Mouse (Mus musculus): ENCODE results near the gene 6430531B16Rik. TPM values are rescaled to one million over a fixed set of nuclear protein-coding genes. Genes with fewer than 3 reads are reported as not detected.

The 6430531B16Rik gene
- total and polyA plus RNA-seq, 3 experiments, result 0.13 TPM; not detected in 2

DNA sequence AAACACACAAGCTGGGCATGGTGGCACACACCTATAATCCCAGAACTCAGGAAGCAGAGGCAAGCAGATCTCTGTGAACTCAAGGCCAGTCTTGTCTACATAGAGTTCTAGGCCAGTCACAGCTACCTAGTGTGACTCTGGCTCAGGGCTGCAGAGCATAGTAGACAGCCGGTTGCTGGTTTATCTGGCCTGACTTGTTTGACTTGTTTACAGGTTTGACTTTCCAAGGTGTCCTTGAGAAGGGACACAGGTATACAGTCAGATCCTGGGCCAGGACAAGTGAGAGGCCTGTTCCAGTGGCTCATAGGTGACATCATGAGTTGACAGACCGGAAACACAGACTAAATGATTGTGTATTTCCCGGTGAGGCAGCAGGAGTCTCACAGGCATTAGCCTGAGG lies 41.4 kb downstream of the 6430531B16Rik start:
- no peaks in the 10 kb centered on the region for H3K4me1 ChIP-seq (ENCODE audit: control insufficient read depth in 1 of 2, insufficient read depth in 2 of 2, low read length in 2 of 2)
- H3K9ac ChIP-seq (ENCODE audit: control insufficient read depth, low read depth, low read length, poor library complexity, severe bottlenecking), result no peak overlapping the region
- H3K4me3 ChIP-seq (ENCODE audit: control insufficient read depth in 1 of 2, insufficient read depth in 1 of 2, low read depth in 2 of 2, low read length in 2 of 2), result no peak overlapping the region

DNA sequence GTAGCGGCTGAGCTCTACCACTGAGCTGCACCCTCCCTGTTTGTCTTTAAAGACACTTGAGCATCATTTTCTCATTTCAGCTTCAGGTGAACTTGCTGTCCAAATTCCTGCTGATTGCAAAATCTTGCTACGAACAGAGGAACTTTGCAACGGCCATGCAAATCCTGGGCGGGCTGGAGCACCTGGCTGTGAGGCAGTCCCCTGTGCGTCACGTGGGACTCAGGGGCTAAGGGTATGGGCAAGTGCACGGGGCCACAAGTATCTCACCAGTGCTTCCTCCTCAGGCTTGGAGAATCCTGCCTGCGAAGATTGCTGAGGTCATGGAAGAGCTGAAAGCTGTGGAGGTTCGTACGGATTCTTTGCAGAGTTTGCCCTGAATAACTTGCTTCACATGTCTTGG lies 41.9 kb downstream of the 6430531B16Rik start:
- H3K27me3 ChIP-seq (ENCODE audit: control insufficient read depth in 1 of 2, insufficient read depth in 2 of 2, low read length in 2 of 2), result no peaks in the 10 kb centered on the region
- no peaks in the 10 kb centered on the region for H3K9me3 ChIP-seq (replicated peaks; ENCODE audit: insufficient read depth, low read length)
- TF ChIP-seq BHLHE40 (IDR thresholded peaks at IDR 0.05; ENCODE audit: borderline replicate concordance, low read depth, low read length) (no peak), GABPA (IDR thresholded peaks at IDR 0.05; ENCODE audit: low read depth, low read length) (no peak), NRF1 (IDR thresholded peaks at IDR 0.05; ENCODE audit: insufficient read depth, low read depth, low read length, poor library complexity, severe bottlenecking) (no peak), POLR2AphosphoS5 (IDR thresholded peaks at IDR 0.05; ENCODE audit: borderline replicate concordance, low read depth, low read length) (no peak), MEF2A (IDR thresholded peaks at IDR 0.05; ENCODE audit: extremely low read depth, insufficient replicate concordance, low read depth, low read length, poor library complexity, severe bottlenecking) (no peak), RAD21 (IDR thresholded peaks at IDR 0.05; ENCODE audit: low read depth, low read length) (no peak), TCF12 (IDR thresholded peaks at IDR 0.05; ENCODE audit: low read depth, low read length) (no peak), KAT2A (conservative IDR thresholded peaks at IDR 0.05; ENCODE audit: low read depth, low read length) (no peak), SMC3 (IDR thresholded peaks at IDR 0.05; ENCODE audit: low read depth, low read length) (no peak), HCFC1 (IDR thresholded peaks at IDR 0.05; ENCODE audit: low read depth, low read length) (no peak), POLR2AphosphoS2 (IDR thresholded peaks at IDR 0.05; ENCODE audit: low read length) (no peak), MAFK (IDR thresholded peaks at IDR 0.05; ENCODE audit: borderline replicate concordance, low read depth, low read length) (no peak), UBTF (IDR thresholded peaks at IDR 0.05; ENCODE audit: borderline replicate concordance, insufficient read depth, low read depth, low read length) (no peak), NELFE (IDR thresholded peaks at IDR 0.05; ENCODE audit: low read depth, low read length) (no peak)
- no peak for DNase-seq (ENCODE audit: low read depth, low spot score)
- H3K9ac ChIP-seq (ENCODE audit: control insufficient read depth, low read depth, low read length, poor library complexity, severe bottlenecking), result no peak overlapping the region
- no peaks in the 10 kb centered on the region for H3K79me2 ChIP-seq (ENCODE audit: control insufficient read depth, insufficient read depth, low read length, poor library complexity)
- no peak overlapping the region for H3K4me3 ChIP-seq (ENCODE audit: control insufficient read depth in 1 of 2, insufficient read depth in 1 of 2, low read depth in 2 of 2, low read length in 2 of 2)
- no peak overlapping the region for H3K27ac ChIP-seq (ENCODE audit: control insufficient read depth, low read depth, low read length)
- H3K36me3 ChIP-seq (ENCODE audit: control insufficient read depth in 1 of 2, insufficient read depth in 2 of 2, low read length in 2 of 2), result no peaks in the 10 kb centered on the region
- H3K4me1 ChIP-seq (ENCODE audit: control insufficient read depth in 1 of 2, insufficient read depth in 2 of 2, low read length in 2 of 2), result no peaks in the 10 kb centered on the region

More for the DNA sequence above, 41.4 kb downstream of the 6430531B16Rik start:
- Histone ChIP-seq H3K27ac (ENCODE audit: control insufficient read depth, low read depth, low read length) (no peak overlapping the region), H3K9me3 (replicated peaks; ENCODE audit: insufficient read depth, low read length) (no peaks in the 10 kb centered on the region), H3K27me3 (ENCODE audit: control insufficient read depth in 1 of 2, insufficient read depth in 2 of 2, low read length in 2 of 2) (no peaks in the 10 kb centered on the region), H3K79me2 (ENCODE audit: control insufficient read depth, insufficient read depth, low read length, poor library complexity) (no peaks in the 10 kb centered on the region), H3K36me3 (ENCODE audit: control insufficient read depth in 1 of 2, insufficient read depth in 2 of 2, low read length in 2 of 2) (no peaks in the 10 kb centered on the region)
- DNase-seq (ENCODE audit: low read depth, low spot score), result no peak
- TF ChIP-seq SIN3A (IDR thresholded peaks at IDR 0.05; ENCODE audit: low read length), result no peak
- TF ChIP-seq NRF1 (IDR thresholded peaks at IDR 0.05; ENCODE audit: insufficient read depth, low read depth, low read length, poor library complexity, severe bottlenecking), result no peak
- TF ChIP-seq GATA1 (IDR thresholded peaks at IDR 0.05; ENCODE audit: low read depth, low read length), result no peak
- no peak for TF ChIP-seq POLR2AphosphoS5 (IDR thresholded peaks at IDR 0.05; ENCODE audit: borderline replicate concordance, low read depth, low read length)
- TF ChIP-seq USF2 (IDR thresholded peaks at IDR 0.05; ENCODE audit: borderline replicate concordance in 1 of 2, insufficient read depth in 1 of 2, low read depth in 1 of 2, low read length in 2 of 2), result no peak
- TF ChIP-seq ELF1 (IDR thresholded peaks at IDR 0.05; ENCODE audit: low read depth, low read length), result no peak
- no peak for TF ChIP-seq MAZ (IDR thresholded peaks at IDR 0.05; ENCODE audit: low read depth, low read length)
- no peak for TF ChIP-seq MYB (IDR thresholded peaks at IDR 0.05; ENCODE audit: low read depth, low read length)
- TF ChIP-seq MAX (IDR thresholded peaks at IDR 0.05; ENCODE audit: low read length), result no peak
- no peak for TF ChIP-seq UBTF (IDR thresholded peaks at IDR 0.05; ENCODE audit: borderline replicate concordance, insufficient read depth, low read depth, low read length)
- no peak for TF ChIP-seq E2F4 (IDR thresholded peaks at IDR 0.05; ENCODE audit: borderline replicate concordance, low read depth, low read length)
